In the genomic region with DNA sequence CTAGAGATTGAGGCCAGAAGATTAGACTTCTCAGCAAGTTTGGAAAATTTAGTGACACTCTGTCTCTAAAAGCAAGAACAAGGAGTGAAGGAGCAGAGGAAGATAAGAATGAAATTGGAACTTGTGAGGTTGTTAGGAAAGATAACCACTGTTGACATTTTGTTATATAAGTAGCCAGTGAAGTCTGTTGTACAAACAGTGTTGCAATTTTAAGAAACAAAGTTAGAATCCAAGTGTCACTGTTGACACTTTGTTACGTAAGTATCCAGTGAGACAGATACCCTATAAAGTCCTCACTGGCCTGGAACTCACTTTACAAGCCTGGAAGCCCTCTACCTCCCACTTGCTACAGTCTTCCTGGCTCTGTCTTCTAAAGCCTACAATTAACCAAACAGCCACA, we compare ENCODE assay signal across 24 mouse cellular contexts.
A peak's percentile ranks its signal among the peaks of the same experiment; 100 is the strongest.
DNase-seq lines count a peak whose midpoint lies in the region; ATAC-seq and TF ChIP-seq lines count a peak whose summit lies in the region.
"Had no signal": no experiment of that assay in that cellular context is flagged by ENCODE, and none has a peak within 500 bp of the region (broad histone marks: within the 10 kb centered on the region; RNA-seq: fewer than 3 reads in every experiment).

No protein-coding gene starts in this region.

- no peak for TF ChIP-seq POLR2A in liver, adult 2 months (IDR thresholded peaks at IDR 0.05; ENCODE audit: extremely low read depth, insufficient read depth, low read length)

- ATAC-seq in liver, embryonic 12.5 days = no peak
- ATAC-seq in granulocyte monocyte progenitor cell, adult 5-6 weeks (replicated peaks; ENCODE audit: poor library complexity, severe bottlenecking) = peak; percentile 59
- ATAC-seq in activated CD4-positive, CD25-positive, alpha-beta regulatory T cell, adult 4 months = no peak
- ATAC-seq: CD4-positive, CD25-positive, alpha-beta regulatory T cell, adult 4 months; forebrain, embryonic 14.5 days; forebrain, postnatal 0 days; hindbrain, postnatal 0 days; inflammation-experienced regulatory T-cells, adult 6 months had no signal

- H3K27me3 ChIP-seq in liver, adult 2 months (ENCODE audit: control insufficient read depth, insufficient read depth, low read length) = no peaks in the 10 kb centered on the region
- H3K27me3 ChIP-seq in liver, embryonic 12.5 days (replicated peaks) = no peaks in the 10 kb centered on the region
- H3K27me3 ChIP-seq: embryonic facial prominence, embryonic 12.5 days; embryonic facial prominence, embryonic 15.5 days; hindbrain, embryonic 13.5 days had no signal

- no peak overlapping the region for H3K9ac ChIP-seq in liver, adult 2 months (ENCODE audit: low read depth, low read length)
- H3K9ac ChIP-seq in liver, embryonic 12.5 days = no peak overlapping the region
- H3K9ac ChIP-seq: embryonic facial prominence, embryonic 12.5 days; embryonic facial prominence, embryonic 15.5 days; forebrain, postnatal 0 days; hindbrain, embryonic 13.5 days had no signal

- H3K4me2 ChIP-seq in liver, embryonic 12.5 days = no peak overlapping the region
- H3K4me2 ChIP-seq: embryonic facial prominence, embryonic 12.5 days; embryonic facial prominence, embryonic 15.5 days; heart, embryonic 11.5 days; hindbrain, embryonic 13.5 days had no signal

- TF ChIP-seq CTCF in liver, adult 2 months (IDR thresholded peaks at IDR 0.05; ENCODE audit: low read depth, low read length) = no peak

- peak; percentile 91 for DNase-seq in liver, adult 2 months (ENCODE audit: extremely low read depth, low read depth, low spot score)
- DNase-seq in testis, postnatal 14 days (ENCODE audit: low spot score) = peak; percentile 15
- no peak for DNase-seq in testis, postnatal 10 days (ENCODE audit: low spot score)
- no peak for DNase-seq in layer of hippocampus, adult 11-12 months (ENCODE audit: low spot score)
- DNase-seq: adrenal gland, postnatal 10 days; adrenal gland, postnatal 36 days; cerebellum, adult 11 months; cerebellum, adult 2 months; cerebellum, adult 9-11 months; cerebellum, postnatal 25 days; forebrain, postnatal 0 days; gastrocnemius, postnatal 25 days; heart, adult 11 months had no signal

- 21% methylated on average over 1 of the region's 1 CpGs for WGBS in liver, adult 2 months
- 68% methylated on average over 1 of the region's 1 CpGs for WGBS in liver, embryonic 12.5 days (ENCODE audit: insufficient replicate concordance)

- no peaks in the 10 kb centered on the region for H3K36me3 ChIP-seq in liver, adult 2 months (ENCODE audit: control insufficient read depth, insufficient read depth, low read length)
- H3K36me3 ChIP-seq in liver, embryonic 12.5 days = peaks cover 5% of the 10 kb centered on the region
- H3K36me3 ChIP-seq: embryonic facial prominence, embryonic 12.5 days had no signal

- H3K27ac ChIP-seq in liver, adult 2 months (replicated peaks; ENCODE audit: insufficient read depth, low read depth, low read length) = no peak overlapping the region; the same call in 1 of the 2 replicates
- H3K27ac ChIP-seq in liver, embryonic 12.5 days = no peak overlapping the region
- H3K27ac ChIP-seq: embryonic facial prominence, embryonic 12.5 days; embryonic facial prominence, embryonic 15.5 days; hindbrain, embryonic 13.5 days; hindbrain, postnatal 0 days had no signal

- peaks cover 27% of the 10 kb centered on the region for H3K4me1 ChIP-seq in liver, adult 2 months (ENCODE audit: control insufficient read depth, insufficient read depth, low read length)
- H3K4me1 ChIP-seq in liver, embryonic 12.5 days = peaks cover 15% of the 10 kb centered on the region
- H3K4me1 ChIP-seq: embryonic facial prominence, embryonic 12.5 days; embryonic facial prominence, embryonic 15.5 days; hindbrain, embryonic 13.5 days had no signal

- no peaks in the 10 kb centered on the region for H3K9me3 ChIP-seq in liver, embryonic 12.5 days (replicated peaks)
- H3K9me3 ChIP-seq: embryonic facial prominence, embryonic 12.5 days; embryonic facial prominence, embryonic 15.5 days; hindbrain, embryonic 13.5 days had no signal

- H3K79me2 ChIP-seq in liver, adult 2 months (ENCODE audit: control insufficient read depth, insufficient read depth, low read length) = peaks cover 3% of the 10 kb centered on the region; the same call in 1 of the 2 replicates

- H3K4me3 ChIP-seq in liver, adult 2 months (ENCODE audit: insufficient read depth, low read depth, low read length) = no peak overlapping the region
- H3K4me3 ChIP-seq in liver, embryonic 12.5 days = no peak overlapping the region
- H3K4me3 ChIP-seq: embryonic facial prominence, embryonic 12.5 days; embryonic facial prominence, embryonic 15.5 days; hindbrain, embryonic 13.5 days had no signal

Comparison
In these comparisons a context has a peak if more than half of its experiments do, and no peak if none do; other contexts are left out.
1. DNase-seq: peak in liver, adult 2 months (single experiment) and testis, postnatal 14 days (single experiment); none in testis, postnatal 10 days (single experiment) and layer of hippocampus, adult 11-12 months (single experiment).